Mouse (Mus musculus) intestine, postnatal 0 days (tissue): ENCODE data around the gene Tet2. TPM values are rescaled to one million over a fixed set of nuclear protein-coding genes. Genes with fewer than 3 reads are reported as not detected.
A peak's percentile ranks its signal among the peaks of the same experiment; 100 is the strongest.
"Not testable (repeated sequence)": the region's sequence is repeated elsewhere in the genome, so short reads cannot be mapped to it uniquely, and the experiment has no call there.

ENCODE experiments used
- ATAC-seq: fragments of 200-750 bp; cut with Nextera tagmentation; 2 replicates; pipeline ENCODE4 v1.8.0; 2017; ENCODE audit warnings: mild to moderate bottlenecking, moderate TSS enrichment, moderate library complexity
- H3K27ac ChIP-seq: fragments of 300-500 bp; sonication (generic); 2 replicates; pipeline ENCODE4 v1.5.1; 2014; ENCODE audit warnings: mild to moderate bottlenecking, low read depth, low read length, moderate library complexity
- H3K27me3 ChIP-seq: fragments of 300-500 bp; sonication (generic); replicated peaks from 2 replicates; pipeline ENCODE4 v1.6.1; 2014; ENCODE audit warnings: low read length, mixed read lengths; ENCODE audit not compliant: control insufficient read depth, insufficient read depth
- H3K36me3 ChIP-seq: fragments of 300-500 bp; sonication (generic); 2 replicates; pipeline ENCODE4 v1.6.1; 2014; ENCODE audit warnings: mild to moderate bottlenecking, moderate library complexity; ENCODE audit not compliant: control insufficient read depth, insufficient read depth
- H3K4me1 ChIP-seq: fragments of 300-500 bp; sonication (generic); replicated peaks from 2 replicates; pipeline ENCODE4 v1.6.1; 2014; ENCODE audit warnings: antibody characterized with exemption, low read length, mixed read lengths; ENCODE audit not compliant: control insufficient read depth, insufficient read depth
- H3K4me2 ChIP-seq: fragments of 300-500 bp; sonication (generic); replicated peaks from 2 replicates; pipeline ENCODE4 v1.6.1; 2014; ENCODE audit warnings: low read depth, mild to moderate bottlenecking, moderate library complexity
- H3K4me3 ChIP-seq: fragments of 300-500 bp; sonication (generic); 2 replicates; pipeline ENCODE4 v1.5.1; 2014; ENCODE audit warnings: low read depth, low read length
- H3K9ac ChIP-seq: fragments of 300-500 bp; sonication (generic); 2 replicates; pipeline ENCODE4 v1.6.1; 2014; ENCODE audit warnings: mild to moderate bottlenecking, low read depth, low read length
- H3K9me3 ChIP-seq: fragments of 300-500 bp; sonication (generic); 2 replicates; pipeline ENCODE4 v1.6.1; 2016; ENCODE audit warnings: mixed run types; ENCODE audit not compliant: control insufficient read depth
- CTCF ChIP-seq: sonication (generic); IDR thresholded peaks from 2 replicates; pipeline ENCODE4 v1.5.1; 2016; ENCODE audit warnings: low read depth, mild to moderate bottlenecking, control low read depth, antibody characterized with exemption, moderate library complexity
- WGBS: fragments of 180-500 bp; shearing (Covaris S2); extraction: QIAGEN DNeasy Blood & Tissue Kit; methylation state at CpG from one replicate; pipeline ENCODE4 v1.1.7; 2014; 5-methylcytosine and 5-hydroxymethylcytosine counted together
- polyA plus RNA-seq: library from polyadenylated mRNA; unstranded; fragments of >200 nt; fragmentation: Nextera tagmentation; extraction: Ambion mirVana; gene quantifications from 2 replicates; pipeline ENCODE4 v1.2.1, GENCODE M21; 2015

Tet2 gene
- 9.6 and 10.0 TPM in 2 replicates for polyA plus RNA-seq

- WGBS, result under 1% methylated on average over 60 of the region's 73 CpGs
- H3K9me3 ChIP-seq, result no peaks in the 10 kb centered on the region
- H3K27me3 ChIP-seq, result no peaks in the 10 kb centered on the region
- no peaks in the 10 kb centered on the region; the same call in none of the 2 replicates for H3K4me1 ChIP-seq
- peak; percentile 52 for ATAC-seq
- TF ChIP-seq CTCF, result no peak
- peak within 1 kb of the TSS; percentile 90 for H3K27ac ChIP-seq
- peak within 1 kb of the TSS; percentile 96 for H3K4me2 ChIP-seq
- H3K4me3 ChIP-seq, result peak within 1 kb of the TSS; percentile 72
- peak within 1 kb of the TSS; percentile 90 for H3K9ac ChIP-seq
- H3K36me3 ChIP-seq, result no peaks in the 10 kb centered on the region
Observed at GRCm38 (mm10) chr3:133544551-133545303, at the start of gene Tet2. Gene Tet2, minus strand, starts transcription at chr3:133545139.

GRCm38 (mm10) chr3:133592995-133593394 lies 48.1 kb upstream of the Tet2 start:
- WGBS, result 77% methylated on average over 2 of the region's 2 CpGs
- ATAC-seq, H3K4me3 ChIP-seq: not testable (repeated sequence)

GRCm38 (mm10) chr3:133590506-133591152 lies 45.7 kb upstream of the Tet2 start:
- Histone ChIP-seq H3K4me2 (no peak overlapping the region), H3K4me1 (no peaks in the 10 kb centered on the region), H3K9me3 (no peaks in the 10 kb centered on the region)

More at GRCm38 (mm10) chr3:133592995-133593394, 48.1 kb upstream of the Tet2 start:
- H3K36me3 ChIP-seq, H3K4me1 ChIP-seq, H3K9ac ChIP-seq, H3K4me2 ChIP-seq, H3K27ac ChIP-seq, H3K27me3 ChIP-seq, H3K9me3 ChIP-seq: not testable (repeated sequence)

GRCm38 (mm10) chr3:133585010-133585409 lies 40.1 kb upstream of the Tet2 start:
- H3K27ac ChIP-seq, result no peak overlapping the region
- H3K9me3 ChIP-seq, result no peaks in the 10 kb centered on the region
- H3K4me1 ChIP-seq, result no peaks in the 10 kb centered on the region
- ATAC-seq, result no peak
- no peaks in the 10 kb centered on the region for H3K36me3 ChIP-seq
- TF ChIP-seq CTCF, result no peak
- no peak overlapping the region for H3K9ac ChIP-seq
- WGBS, result 66% methylated on average over 2 of the region's 2 CpGs
- H3K4me3 ChIP-seq, result no peak overlapping the region
- H3K4me2 ChIP-seq, result no peak overlapping the region
- H3K27me3 ChIP-seq, result no peaks in the 10 kb centered on the region

More at GRCm38 (mm10) chr3:133590506-133591152, 45.7 kb upstream of the Tet2 start:
- Histone ChIP-seq H3K27ac (no peak overlapping the region), H3K27me3 (no peaks in the 10 kb centered on the region), H3K36me3 (no peaks in the 10 kb centered on the region), H3K9ac (no peak overlapping the region), H3K4me3 (no peak overlapping the region)
- TF ChIP-seq CTCF, result no peak
- 85% methylated on average over 7 of the region's 7 CpGs for WGBS
- ATAC-seq, result no peak

- H3K27ac ChIP-seq, result no peak overlapping the region
- no peak for TF ChIP-seq CTCF
- H3K4me2 ChIP-seq, result no peak overlapping the region
- no peak overlapping the region for H3K4me3 ChIP-seq
- no peaks in the 10 kb centered on the region for H3K36me3 ChIP-seq
- H3K4me1 ChIP-seq, result no peaks in the 10 kb centered on the region
- WGBS, result 91% methylated on average over 9 of the region's 9 CpGs
- no peak overlapping the region for H3K9ac ChIP-seq
- no peaks in the 10 kb centered on the region for H3K9me3 ChIP-seq
- ATAC-seq, result no peak
- H3K27me3 ChIP-seq, result no peaks in the 10 kb centered on the region
Observed at GRCm38 (mm10) chr3:133583411-133584025, 38.6 kb upstream of the Tet2 start.

- no peaks in the 10 kb centered on the region for H3K4me1 ChIP-seq
- 79% methylated on average over 4 of the region's 4 CpGs for WGBS
- no peak for ATAC-seq
- no peaks in the 10 kb centered on the region for H3K9me3 ChIP-seq
- H3K36me3 ChIP-seq, result no peaks in the 10 kb centered on the region
- no peak for TF ChIP-seq CTCF
- no peak overlapping the region for H3K9ac ChIP-seq
- no peak overlapping the region for H3K4me3 ChIP-seq
- H3K4me2 ChIP-seq, result no peak overlapping the region
- H3K27ac ChIP-seq, result no peak overlapping the region
- H3K27me3 ChIP-seq, result no peaks in the 10 kb centered on the region
Observed at GRCm38 (mm10) chr3:133582969-133583368, 38.0 kb upstream of the Tet2 start.
